Mouse (Mus musculus): ENCODE data around the gene Olfr393. TPM values are rescaled to one million over a fixed set of nuclear protein-coding genes. Genes with fewer than 3 reads are reported as not detected.

Gene Olfr393
- not detected for total RNA-seq (2022)

GRCm38 (mm10) chr11:73851354-73851753, at the start of gene Olfr393:
Gene Olfr393, minus strand, starts transcription at chr11:73851454.
- DNase-seq (ENCODE audit: low spot score in 2 of 2) = no peak

GRCm38 (mm10) chr11:73890671-73891070, 39.4 kb upstream of the Olfr393 start, which contains the start of gene Olfr394:
Gene Olfr394, minus strand, starts transcription at chr11:73890771.
- DNase-seq (ENCODE audit: low spot score in 2 of 2) = no peak

DNA sequence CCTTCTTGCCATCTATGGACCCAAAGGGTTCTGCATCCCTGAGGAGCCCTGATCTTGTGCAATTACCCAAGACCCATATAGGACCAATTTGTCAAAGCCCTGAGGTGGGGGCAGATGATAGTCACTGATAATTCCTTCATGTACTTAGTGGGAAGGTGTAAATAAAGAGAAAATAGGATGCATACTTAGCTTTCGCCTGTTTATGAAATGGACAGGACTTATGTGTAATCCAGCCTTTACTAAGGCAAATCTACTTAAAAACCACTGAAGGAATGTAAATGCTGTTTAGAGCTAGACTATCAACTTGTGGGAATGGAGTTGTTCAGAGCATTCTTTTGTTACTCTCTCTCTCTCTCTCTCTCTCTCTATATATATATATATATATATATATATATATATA, 34.3 kb downstream of the Olfr393 start, which contains the start of gene Olfr392:
Gene Olfr392, minus strand, starts transcription at position 101 of the 400 bp plus-strand sequence.
- no peak for DNase-seq (ENCODE audit: low spot score in 2 of 2)

DNA sequence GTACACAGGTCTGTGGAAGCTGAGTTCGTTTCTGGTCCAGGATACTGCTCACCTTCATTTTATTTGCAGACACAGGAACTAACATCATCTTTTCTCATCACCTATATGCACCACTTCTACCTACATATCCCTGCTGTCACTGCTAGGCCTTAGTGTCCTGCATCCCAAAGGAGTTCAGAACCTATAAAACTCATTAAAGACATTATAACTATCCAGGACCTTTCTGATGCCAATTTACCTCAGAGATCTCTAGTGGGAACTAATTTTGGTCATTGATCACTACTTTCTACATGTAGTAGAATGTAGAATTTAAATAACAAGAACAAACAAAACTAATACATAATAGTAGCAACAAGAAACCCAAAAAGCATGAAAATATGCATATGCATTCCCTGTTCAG, 48.3 kb downstream of the Olfr393 start, which contains the start of gene Olfr391-ps:
Gene Olfr391-ps, minus strand, starts transcription at position 101 of the 400 bp plus-strand sequence.
- no peak for DNase-seq (ENCODE audit: low spot score in 2 of 2)

Other genes starting within 250 kb of the Olfr393 start
- gene Zfp735, start 162.7 kb downstream of the Olfr393 start, total RNA-seq (2022) = not detected
- not detected for gene Olfr389, start 70.7 kb downstream of the Olfr393 start, total RNA-seq (2022)
- not detected for gene Olfr390, start 68.5 kb downstream of the Olfr393 start, total RNA-seq (2022)
- gene Olfr391-ps, start 48.4 kb downstream of the Olfr393 start, total RNA-seq (2022) = not detected
- not detected for gene Olfr392, start 34.4 kb downstream of the Olfr393 start, total RNA-seq (2022)
- gene Olfr394, start 39.3 kb upstream of the Olfr393 start, total RNA-seq (2022) = not detected
- gene Olfr395, start 57.8 kb upstream of the Olfr393 start, total RNA-seq (2022) = not detected
- gene Olfr23, start 85.2 kb upstream of the Olfr393 start, total RNA-seq (2022) = not detected
- not detected for gene Olfr397, start 109.4 kb upstream of the Olfr393 start, total RNA-seq (2022)
- gene Olfr398, start 139.0 kb upstream of the Olfr393 start, total RNA-seq (2022) = not detected
- not detected for gene Olfr139, start 205.1 kb upstream of the Olfr393 start, total RNA-seq (2022)
- gene Olfr399, start 205.2 kb upstream of the Olfr393 start, total RNA-seq (2022) = not detected
- gene Zfp616, start 218.5 kb upstream of the Olfr393 start, total RNA-seq (2022) = not detected